Mouse (Mus musculus) olfactory bulb, adult 2 months (tissue): Measurements from ENCODE around the gene 1810009J06Rik. TPM values are rescaled to one million over a fixed set of nuclear protein-coding genes. Genes with fewer than 3 reads are reported as not detected.
"Not testable (repeated sequence)": the region's sequence is repeated elsewhere in the genome, so short reads cannot be mapped to it uniquely, and the experiment has no call there.

ENCODE experiments used
- H3K27ac ChIP-seq: fragments of 200-500 bp; 2 replicates; pipeline ENCODE4 v1.5.1; 2012; ENCODE audit warnings: low read depth, low read length; ENCODE audit not compliant: insufficient read depth
- H3K4me1 ChIP-seq: fragments of 200-500 bp; 2 replicates; pipeline ENCODE4 v1.6.1; 2012; ENCODE audit warnings: low read length; ENCODE audit not compliant: control insufficient read depth, insufficient read depth
- H3K4me3 ChIP-seq: fragments of 200-500 bp; 2 replicates; pipeline ENCODE4 v1.5.1; 2012; ENCODE audit warnings: mild to moderate bottlenecking, low read depth, low read length, moderate library complexity; ENCODE audit not compliant: insufficient read depth
- CTCF ChIP-seq: fragments of 200-500 bp; IDR thresholded peaks from 2 replicates; pipeline ENCODE4 v1.5.1; 2012; ENCODE audit warnings: low read depth, mild to moderate bottlenecking, low read length, moderate library complexity; ENCODE audit not compliant: insufficient read depth
- POLR2A ChIP-seq: fragments of 200-500 bp; IDR thresholded peaks from 2 replicates; pipeline ENCODE4 v1.6.1; 2012; ENCODE audit warnings: mild to moderate bottlenecking, low read depth, low read length, moderate library complexity; ENCODE audit not compliant: insufficient read depth
- WGBS: fragments of 180-500 bp; shearing (Covaris S2); methylation state at CpG from one replicate; pipeline ENCODE4 v1.1.7; 2018; 5-methylcytosine and 5-hydroxymethylcytosine counted together
- polyA plus RNA-seq: library from polyadenylated mRNA; stranded (reverse); fragments of >200 nt; gene quantifications from 2 replicates; pipeline ENCODE4 v1.2.4, GENCODE M21; 2012; ENCODE audit warnings: low replicate concordance; ENCODE audit not compliant: missing spikeins, insufficient read depth, insufficient read length

Gene 1810009J06Rik
- not detected in 2 replicates for polyA plus RNA-seq

DNA sequence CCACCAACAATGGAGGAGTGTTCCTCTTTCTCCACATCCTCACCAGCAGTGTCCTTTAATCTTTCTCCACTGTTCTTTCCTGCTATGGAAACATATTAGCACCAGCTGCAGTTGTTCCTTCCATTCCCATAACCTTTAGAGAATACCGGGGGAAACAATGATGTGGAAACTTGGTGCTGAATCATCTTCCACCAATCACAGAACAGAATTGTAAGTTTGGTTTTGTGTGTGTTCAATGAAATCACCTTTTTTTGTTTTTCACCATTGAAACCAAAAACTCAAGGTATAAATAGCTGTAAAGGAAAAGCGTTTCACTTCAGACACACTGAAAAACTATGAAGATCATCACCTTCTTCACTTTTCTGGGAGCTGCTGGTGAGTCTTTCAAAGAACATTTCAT is at the start of gene 1810009J06Rik:
1810009J06Rik (plus strand) TSS at position 301 of the 400 bp plus-strand sequence.
- WGBS, result 86% methylated on average over 2 of the region's 2 CpGs
- not testable (repeated sequence) for H3K27ac ChIP-seq, H3K4me3 ChIP-seq, H3K4me1 ChIP-seq

DNA sequence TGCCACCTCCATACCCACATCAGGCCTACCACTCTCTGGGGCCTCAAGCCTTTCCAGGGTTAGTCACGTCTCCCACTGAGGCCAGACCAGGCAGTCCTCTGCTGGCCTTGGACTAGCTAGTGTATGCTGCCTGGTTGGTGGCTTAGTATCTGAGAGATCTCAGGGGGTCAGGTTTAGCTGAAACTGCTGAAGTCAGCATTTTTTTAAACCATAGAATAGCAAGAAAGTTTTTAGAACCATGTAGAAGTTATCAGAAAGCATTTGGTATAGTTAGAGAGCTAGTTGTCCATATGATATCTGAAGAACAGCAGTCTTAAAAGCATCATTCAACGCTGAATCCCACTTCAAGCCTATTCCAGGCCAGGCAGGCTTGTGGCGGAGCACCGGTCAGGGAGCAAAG is 44.6 kb upstream of the 1810009J06Rik start:
- Histone ChIP-seq H3K4me3 (no peak overlapping the region), H3K27ac (no peak overlapping the region), H3K4me1 (no peaks in the 10 kb centered on the region)
- WGBS, result 85% methylated on average over 4 of the region's 4 CpGs
- TF ChIP-seq POLR2A, result no peak
- TF ChIP-seq CTCF, result no peak

DNA sequence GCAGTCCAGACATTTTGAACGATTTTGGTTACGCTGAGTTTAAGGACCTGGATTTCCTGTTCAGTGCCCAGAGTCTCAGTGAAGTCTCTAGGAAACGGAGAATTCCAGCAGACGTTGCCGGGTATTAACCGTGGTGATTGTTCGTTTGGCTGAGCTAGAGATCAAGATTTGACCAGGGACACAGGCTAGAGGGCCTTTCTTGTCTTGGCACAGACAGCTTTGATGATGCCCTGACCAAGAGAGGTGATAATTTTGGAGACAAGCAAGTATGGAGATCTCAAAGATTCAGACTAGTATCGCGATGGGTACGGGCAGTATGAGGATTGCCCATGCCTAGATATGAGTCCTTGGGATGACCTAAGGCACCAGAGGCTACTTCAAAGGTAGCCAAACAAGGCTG is 24.1 kb upstream of the 1810009J06Rik start, which contains the start of gene 1700074P13Rik:
1700074P13Rik (minus strand) TSS at position 101 of the 400 bp plus-strand sequence.
- H3K4me1 ChIP-seq, result no peaks in the 10 kb centered on the region
- no peak within 1 kb of the TSS for H3K27ac ChIP-seq
- 93% methylated on average over 10 of the region's 10 CpGs for WGBS
- TF ChIP-seq CTCF (no peak), POLR2A (no peak)
- H3K4me3 ChIP-seq, result no peak within 1 kb of the TSS

DNA sequence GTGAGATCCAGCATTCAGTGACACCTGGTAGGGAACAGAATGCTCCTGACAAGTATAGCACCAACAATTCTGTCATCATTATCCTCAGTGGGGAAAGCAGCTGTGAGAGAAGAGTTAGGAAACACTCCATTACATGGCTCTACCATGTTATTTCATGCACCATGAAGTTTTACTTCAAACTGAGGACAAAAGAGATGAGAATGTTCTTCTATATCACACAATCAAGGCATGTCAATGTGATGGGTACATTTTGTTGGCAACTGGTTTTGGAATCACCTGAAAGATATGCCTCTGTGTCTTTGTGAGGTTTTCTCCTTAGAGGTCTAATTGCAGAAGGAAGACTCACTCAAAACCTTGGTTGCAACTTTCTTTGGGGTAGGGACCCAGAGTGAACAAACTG is 12.8 kb upstream of the 1810009J06Rik start, which contains the start of gene Gm4744:
Gm4744 (minus strand) TSS at position 101 of the 400 bp plus-strand sequence.
- Histone ChIP-seq H3K4me1 (no peaks in the 10 kb centered on the region), H3K27ac (no peak within 1 kb of the TSS), H3K4me3 (no peak within 1 kb of the TSS)
- TF ChIP-seq POLR2A (no peak), CTCF (no peak)

DNA sequence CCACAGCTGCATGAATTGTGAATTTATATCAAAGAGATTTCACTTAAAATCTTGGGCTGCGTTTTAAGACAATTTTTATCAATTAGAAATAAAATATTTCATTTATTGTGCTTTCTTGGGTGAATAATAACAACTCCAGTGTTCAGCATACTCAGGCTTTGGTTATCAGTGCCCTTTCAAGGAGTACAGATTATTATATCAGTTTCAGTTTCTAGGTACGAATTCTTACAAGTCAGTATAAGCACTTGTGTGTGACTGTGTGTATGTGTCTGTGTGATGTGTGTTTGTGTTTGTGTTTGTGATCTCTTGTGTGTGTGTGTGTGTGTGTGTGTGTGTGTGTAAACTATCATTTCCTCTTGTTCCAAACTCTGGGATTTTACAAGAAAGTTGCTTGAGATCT is 10.8 kb upstream of the 1810009J06Rik start:
- H3K4me1 ChIP-seq, result no peaks in the 10 kb centered on the region
- WGBS, result 68% methylated on average over 2 of the region's 2 CpGs
- H3K27ac ChIP-seq, result no peak overlapping the region
- H3K4me3 ChIP-seq, result no peak overlapping the region
- TF ChIP-seq CTCF (no peak), POLR2A (no peak)

DNA sequence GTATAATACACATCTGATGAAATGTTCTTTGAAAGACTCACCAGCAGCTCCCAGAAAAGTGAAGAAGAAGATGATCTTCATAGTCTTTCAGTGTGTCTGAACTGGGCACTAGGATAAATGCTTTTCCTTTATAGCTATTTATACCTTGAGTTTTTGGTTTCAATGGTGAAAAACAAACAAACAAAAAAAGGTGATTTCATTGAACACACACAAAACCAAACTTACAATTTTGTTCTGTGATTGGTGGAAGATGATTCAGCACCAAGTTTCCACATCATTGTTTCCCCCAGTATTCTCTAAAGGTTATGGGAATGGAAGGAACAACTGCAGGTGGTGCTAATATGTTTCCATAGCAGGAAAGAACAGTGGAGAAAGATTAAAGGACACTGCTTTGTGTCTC is 34.8 kb downstream of the 1810009J06Rik start, which contains the start of gene Gm2663:
Gm2663 (minus strand) TSS at position 101 of the 400 bp plus-strand sequence.
- not testable (repeated sequence) for H3K27ac ChIP-seq, H3K4me1 ChIP-seq, H3K4me3 ChIP-seq

DNA sequence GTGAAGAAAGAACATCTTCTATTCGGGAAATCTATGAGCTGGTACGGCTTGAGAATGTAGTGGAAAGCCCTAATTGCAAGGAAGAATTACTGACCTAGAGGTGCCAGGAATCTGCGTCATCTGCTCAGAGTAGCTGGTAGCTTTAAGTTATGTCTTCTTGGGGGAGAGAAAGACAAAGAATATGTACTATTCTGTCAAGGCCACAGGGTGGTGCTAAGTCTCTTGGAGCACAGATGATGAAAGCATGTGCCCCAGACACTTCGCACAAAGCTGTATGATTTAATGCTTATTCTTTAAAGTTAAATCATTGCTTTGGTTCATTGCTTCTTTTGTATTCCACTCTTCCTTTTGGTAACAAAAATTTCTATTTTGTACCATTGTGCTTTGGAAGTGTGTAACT is 50.5 kb downstream of the 1810009J06Rik start:
- TF ChIP-seq CTCF (no peak), POLR2A (no peak)
- Histone ChIP-seq H3K27ac (no peak overlapping the region), H3K4me3 (no peak overlapping the region), H3K4me1 (no peaks in the 10 kb centered on the region)
- 63% methylated on average over 4 of the region's 4 CpGs for WGBS

Other genes starting within 250 kb of the 1810009J06Rik start
- not detected in 2 replicates for gene Moxd2, start 77.3 kb upstream of the 1810009J06Rik start, polyA plus RNA-seq
- gene Prss58, start 64.4 kb upstream of the 1810009J06Rik start, polyA plus RNA-seq, result not detected in 2 replicates
- not detected in 2 replicates for gene 1700074P13Rik, start 24.2 kb upstream of the 1810009J06Rik start, polyA plus RNA-seq
- gene Gm4744, start 12.9 kb upstream of the 1810009J06Rik start, polyA plus RNA-seq, result not detected in 2 replicates
- not detected in 2 replicates for gene Gm2663, start 34.7 kb downstream of the 1810009J06Rik start, polyA plus RNA-seq
- gene 2210010C04Rik, start 70.8 kb downstream of the 1810009J06Rik start, polyA plus RNA-seq, result not detected in 2 replicates